Mouse (Mus musculus): ENCODE measurements around the gene Lgals2.
"Not testable (repeated sequence)": the region's sequence is repeated elsewhere in the genome, so short reads cannot be mapped to it uniquely, and the experiment has no call there.

Gene Lgals2

DNA sequence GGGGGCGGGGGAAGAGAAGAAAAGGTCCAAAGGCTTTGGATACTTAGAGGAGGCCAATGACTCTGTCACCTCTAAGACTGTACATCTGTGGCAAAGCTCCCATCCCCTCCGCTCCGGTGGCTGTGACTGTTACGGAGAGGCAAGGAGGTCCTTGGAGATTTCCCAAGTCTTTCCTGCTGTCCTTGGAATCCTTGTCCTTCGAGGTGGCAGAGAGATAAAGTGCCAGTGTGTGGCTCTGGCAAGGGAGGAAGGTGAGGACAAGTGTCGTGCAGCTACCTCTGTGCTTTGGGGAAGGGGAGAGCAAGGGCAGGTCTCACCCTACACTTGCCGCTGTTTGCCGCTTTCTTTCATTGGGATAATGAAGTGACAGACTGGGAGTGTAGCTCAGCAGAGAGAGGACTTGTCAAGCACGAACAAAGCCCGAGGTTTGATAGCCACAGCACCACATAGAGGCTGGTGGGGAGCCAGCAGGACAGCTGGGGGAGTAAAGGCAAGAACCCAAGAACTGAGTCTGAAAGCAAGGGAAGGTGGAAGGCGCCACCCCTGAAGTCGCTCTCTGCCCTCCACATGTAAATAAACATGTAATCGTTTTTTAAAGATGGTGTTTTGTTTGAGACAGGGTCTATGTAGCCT, 18.6 kb upstream of the Lgals2 start:
- DNase-seq = no peak

DNA sequence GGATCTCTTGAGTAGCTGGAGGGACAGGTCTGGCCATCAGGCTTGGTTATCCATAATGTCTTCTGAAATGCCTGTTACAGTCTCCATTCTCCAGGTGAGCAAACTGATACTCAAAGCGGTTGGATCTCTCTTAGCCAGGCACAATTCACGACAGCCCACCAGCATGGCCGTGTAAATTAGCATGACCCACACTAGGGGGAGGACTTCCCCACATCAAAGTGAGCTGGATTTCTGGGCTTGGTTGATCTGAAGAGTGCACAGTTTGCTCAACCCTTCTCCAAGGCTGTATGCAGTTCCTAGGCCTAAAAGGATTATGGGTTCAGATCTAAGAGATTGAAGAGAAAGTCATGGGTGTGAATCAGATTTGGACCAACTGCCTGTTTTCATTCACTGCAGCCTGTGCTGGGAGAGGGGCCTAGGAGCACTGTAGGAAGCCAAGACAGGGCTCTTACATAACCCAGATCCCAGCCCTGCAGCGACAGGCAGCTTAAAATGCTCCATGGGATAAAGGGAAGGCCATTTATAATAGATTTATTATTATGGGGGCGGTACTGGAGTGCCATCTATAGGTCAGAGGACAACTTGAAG, 16.8 kb upstream of the Lgals2 start:
- no peak for DNase-seq

DNA sequence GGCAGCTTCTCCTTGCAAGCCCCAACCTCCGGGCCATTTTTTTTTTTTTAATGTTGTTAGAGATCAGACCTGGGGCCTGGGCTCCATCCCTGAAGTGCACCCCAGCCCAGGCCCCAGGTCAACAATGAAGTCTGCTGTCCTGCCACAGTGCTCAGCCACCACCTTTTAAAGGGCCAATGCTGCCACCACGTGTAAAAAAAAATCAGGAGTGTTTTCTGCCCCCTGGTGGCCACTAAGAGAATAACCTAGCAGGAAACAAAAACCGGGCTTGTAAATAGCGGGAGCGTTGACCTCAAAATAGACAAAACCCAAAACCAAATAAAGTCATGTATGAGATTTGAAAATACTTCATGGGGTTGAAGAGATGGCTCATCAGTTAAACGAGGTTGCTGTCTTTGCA, 14.4 kb upstream of the Lgals2 start:
- DNase-seq = peak; percentile 43

DNA sequence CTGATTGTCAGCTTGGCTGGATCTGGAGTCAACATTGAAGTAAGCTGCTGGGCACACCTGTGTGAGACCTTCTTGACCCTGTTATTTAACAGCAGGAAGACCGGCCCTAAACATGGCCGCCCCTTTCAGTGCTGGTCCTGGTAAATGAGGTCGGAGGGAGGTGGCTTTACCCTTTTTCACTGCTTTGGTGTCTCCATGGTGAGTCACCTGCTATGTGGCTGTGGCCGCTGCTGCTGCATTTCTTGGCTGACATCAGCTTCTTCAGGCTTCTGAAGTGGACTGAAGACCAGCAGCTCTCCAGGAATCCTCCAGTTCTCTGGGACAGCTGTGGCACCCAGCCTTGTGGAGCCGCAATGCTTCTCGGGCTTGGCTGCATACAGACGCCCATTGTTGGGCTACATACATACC, 13.5 kb upstream of the Lgals2 start:
- DNase-seq = no peak

DNA sequence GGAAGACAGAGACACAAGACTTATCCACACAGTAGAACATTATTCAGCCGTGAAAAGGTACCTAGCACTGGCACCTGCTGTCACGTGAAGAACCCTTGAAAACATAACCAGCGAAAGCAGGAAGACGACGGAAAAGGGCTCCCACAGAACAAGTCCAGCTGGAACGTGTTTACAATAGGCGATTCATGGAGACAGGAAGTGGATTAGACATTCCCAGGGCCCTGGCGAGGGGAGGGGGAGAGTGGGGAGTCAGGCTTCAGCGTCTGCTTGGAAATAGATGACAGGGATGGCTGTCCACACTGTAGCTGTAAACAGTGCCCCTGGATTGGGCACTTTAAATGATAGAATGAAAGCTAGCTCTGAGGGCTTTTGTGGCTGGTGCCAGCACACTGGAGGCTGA, 13.1 kb upstream of the Lgals2 start:
- DNase-seq = peak; percentile 51

DNA sequence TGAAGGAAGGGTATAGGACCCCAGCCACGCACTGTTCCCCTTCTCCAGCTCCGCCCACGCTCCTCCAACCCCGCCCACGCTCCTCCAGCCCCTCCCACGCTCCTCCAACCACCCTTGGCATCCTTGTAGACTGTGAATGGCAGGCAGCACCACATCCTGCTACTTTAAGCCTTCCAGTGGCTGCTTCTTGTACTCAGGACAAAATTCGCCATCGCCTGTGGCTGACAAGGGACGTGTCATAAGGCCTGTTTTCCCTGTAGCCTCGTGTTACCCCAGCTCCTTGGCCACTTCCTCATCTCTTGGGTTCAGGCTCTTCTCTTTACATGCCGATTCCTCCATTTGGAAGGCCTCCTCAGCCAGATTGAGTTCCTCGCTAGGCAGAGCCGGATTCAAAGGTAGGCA, 8.5 kb upstream of the Lgals2 start:
- no peak for DNase-seq

DNA sequence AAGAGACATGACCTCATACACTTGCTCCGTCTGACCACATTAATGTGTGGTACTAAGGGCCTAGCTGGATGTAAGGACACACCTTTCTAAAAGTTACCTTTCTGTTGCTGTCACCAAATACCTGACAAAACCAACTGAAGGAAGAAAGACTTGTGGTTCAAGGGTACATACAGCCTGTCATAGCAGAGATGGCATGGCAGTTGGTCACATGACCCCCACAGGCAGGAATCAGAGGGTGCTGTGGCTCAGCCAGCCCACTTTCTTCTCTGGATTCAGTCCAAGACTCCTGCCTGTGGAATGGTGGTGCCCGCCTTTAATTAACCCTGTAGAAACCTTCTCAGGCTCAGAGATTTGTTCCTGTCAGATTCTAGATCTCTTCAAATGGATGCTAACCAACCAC, 7.8 kb upstream of the Lgals2 start:
- DNase-seq = no peak

DNA sequence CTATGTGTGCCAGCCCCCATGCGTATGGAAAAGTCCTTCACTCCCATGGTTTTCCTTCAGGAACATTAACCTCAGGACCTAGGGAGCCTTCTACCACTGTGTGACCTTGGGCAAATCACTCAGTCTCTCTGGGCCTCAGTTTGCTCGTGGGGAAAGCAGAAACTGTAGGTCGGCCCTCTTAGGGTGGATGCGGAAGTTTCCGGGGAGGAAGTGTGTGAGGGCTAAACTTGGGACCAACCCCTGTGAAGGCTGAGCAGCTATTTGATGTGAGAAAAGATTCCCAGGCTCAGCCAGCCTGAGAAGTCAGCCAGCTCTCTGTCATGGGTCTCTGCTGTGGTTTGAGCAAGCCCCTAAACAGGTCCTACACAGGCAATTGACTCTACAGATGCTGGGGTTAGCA, 7.0 kb upstream of the Lgals2 start:
- DNase-seq = no peak

DNA sequence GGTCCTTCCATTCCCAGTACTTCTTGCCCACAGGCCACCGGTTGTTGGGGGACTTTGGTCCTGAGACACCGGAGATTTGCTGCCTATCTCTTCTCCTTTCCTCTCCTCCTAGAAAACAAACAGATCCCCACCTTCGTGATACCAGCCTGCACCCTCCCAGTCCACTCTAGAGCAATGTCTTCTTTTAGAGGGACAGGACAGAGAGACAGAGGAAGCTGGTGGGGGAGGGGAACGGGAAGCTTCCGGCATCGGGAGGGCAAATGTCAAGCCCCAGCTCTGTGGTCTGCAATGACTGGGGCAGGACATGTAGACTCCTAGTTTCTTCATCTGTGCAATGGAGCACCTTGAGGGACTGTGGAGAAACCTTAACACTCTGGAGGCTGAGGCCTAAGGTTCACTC, 4.4 kb upstream of the Lgals2 start:
- DNase-seq = peak; percentile 42

DNA sequence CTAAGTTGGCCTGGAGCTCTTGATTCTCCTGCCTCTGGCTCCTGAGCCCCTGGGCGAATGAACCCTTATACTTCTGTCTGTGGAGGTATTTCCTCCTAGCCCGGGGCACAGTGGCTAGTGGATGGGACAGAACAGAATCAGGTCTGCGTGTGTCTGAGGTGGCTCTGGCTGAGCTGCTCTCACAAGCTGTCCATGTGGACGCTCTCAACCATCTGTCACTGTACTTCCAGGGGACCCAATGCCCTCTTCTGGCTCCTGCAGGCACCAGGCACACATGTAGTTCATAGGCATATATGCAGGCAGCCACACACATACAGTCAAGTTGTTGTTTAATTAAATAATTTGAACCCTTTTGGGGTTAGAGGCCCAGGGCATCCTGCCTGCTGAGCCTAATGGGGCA, 4.0 kb upstream of the Lgals2 start:
- DNase-seq = no peak

DNA sequence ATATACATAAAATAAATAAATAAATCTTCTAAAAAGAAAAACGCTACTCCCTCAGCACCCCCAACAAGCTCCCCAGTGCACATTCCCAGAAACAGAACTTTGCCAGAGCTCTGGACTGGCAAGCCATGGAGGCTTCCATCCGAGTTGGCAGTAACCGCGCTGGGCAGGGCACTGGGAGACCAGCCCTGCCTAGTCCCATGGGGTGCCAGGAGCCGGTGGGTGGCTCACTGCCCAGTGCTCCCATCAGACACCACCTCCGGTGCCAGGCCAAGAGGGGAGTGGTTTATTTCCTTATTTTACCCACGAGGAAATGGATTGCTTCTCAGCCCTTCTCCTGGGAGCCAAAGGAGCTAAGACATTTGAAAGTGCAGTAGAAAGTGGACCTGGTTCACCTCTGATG, 1.7 kb upstream of the Lgals2 start:
- DNase-seq = no peak

DNA sequence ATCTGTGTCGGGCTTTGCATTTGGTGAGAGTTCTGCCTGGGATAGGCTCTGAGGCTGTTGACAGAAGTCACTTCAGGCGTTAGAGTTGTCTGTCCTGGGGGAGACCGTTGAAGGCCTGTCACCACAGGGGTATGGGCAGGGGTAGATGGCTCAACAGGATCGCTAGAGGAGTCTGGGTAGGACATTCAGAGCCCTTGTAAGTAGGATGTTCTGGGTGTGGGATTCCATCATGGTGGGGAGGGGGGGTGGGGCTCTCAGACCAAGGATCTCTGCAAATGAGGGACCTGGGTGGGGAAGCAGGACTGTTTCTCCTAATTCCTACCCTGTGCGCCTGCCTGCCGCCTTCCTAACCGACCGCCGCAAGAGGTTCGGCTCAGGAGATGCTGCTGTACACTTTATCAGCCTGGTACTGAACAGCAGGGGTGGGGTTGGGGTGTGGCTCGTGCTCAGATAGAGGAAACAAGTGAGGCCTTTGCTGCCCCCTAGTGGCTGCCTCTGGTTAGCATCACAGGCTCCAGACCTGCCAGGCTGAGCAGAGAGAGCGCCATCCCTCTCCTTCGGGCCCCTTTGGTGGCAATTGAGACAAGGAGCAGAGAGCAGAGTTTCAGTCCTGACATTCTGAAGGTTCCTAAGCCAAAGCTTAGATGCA, 3.7 kb downstream of the Lgals2 start:
- DNase-seq = peak; percentile 95

DNA sequence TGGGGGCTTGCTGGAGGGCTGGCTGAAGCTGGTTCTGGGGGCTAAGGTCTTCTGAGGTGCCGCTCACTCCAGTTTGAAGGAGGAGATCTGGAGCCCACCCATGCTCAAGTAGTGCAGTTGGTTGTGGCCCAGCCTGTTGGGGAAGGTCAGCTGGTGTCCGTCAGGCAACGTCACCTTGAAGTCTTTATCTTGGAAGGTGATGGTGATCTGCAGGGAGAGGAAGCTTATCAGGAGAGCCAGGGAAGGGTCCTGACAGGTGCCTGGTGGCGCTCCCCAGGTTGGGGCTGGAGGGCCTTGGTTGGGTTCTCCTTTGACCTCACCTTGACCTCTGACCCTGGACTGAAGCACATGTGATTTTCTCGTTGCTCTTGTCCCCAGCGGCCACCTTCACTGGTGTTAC, 4.4 kb downstream of the Lgals2 start:
- DNase-seq = no peak

DNA sequence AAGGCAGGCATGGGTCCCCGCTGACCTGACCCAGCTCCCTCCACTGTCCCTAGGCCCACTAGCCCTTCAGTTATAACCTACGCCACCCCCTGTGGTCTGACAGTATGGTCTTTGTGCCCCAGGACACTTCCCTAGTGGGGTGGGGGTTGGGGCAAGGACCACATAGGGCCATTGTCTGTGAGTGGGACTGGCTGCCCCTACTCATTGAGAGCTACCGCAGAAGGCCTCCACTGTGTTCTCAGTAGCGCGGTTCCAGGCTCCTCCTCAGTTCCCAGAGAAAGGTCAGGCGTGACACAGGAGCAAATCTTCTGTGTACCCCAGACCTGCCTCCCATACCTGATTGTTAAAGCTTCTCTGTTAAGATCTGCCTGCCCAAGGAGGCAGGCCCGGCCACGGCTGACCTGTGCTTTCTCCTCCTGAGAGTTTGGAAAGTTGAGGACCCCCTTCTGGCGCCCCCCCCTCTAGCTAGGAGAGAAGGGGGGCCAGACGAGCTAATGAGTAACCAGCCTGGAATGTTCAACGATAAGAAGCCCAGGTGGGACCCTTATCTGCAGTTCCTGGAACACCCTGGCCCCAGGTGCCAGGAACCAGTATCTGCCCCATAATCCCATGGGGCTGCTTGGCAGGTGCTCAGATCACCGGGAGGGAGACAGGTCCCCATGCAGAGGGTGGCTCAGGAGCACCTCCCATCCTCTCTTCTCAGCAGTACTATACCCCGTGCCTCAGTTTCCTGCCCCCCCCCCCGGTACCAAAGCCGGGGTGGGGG, 5.1 kb downstream of the Lgals2 start:
- DNase-seq = no peak

DNA sequence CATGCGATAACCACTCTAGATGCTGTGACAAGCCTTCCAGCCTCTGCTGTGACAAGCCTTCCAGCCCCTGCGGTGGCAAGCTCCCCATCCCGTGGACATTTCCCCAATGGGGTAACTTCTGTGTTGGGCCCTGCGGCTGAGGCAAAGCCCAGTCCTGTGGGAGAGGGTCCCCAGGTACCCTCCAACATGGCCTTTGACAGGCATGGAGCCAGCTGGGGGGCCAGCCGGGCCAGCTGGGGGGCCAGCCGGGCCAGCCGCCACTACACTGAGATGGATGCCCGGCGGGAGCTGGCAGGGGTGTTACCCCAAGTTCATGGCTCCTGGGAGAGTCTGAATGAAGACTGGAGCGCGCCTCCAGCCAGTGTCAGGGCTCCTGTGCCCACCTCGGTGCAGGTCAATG, 5.8 kb downstream of the Lgals2 start:
- DNase-seq = no peak

DNA sequence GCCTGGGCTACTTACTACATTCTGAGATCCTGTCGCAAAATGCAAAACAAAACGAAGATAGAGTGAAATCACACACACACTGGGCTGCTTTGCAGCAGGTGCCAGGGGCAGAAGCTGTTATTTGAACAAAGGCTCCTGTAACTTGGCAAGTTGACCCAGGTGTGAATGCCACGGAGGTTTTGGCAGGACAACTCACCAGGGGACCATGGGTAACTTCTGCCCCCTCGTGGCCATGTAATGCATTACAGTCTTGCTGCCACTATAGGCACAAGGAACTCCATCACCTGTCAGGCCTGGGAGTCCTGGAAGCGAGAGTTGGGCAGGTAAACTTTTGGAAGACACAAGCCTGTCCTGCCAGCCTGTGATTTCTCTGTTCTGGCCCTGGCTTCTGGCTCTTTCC, 6.9 kb downstream of the Lgals2 start:
- DNase-seq = peak; percentile 85

DNA sequence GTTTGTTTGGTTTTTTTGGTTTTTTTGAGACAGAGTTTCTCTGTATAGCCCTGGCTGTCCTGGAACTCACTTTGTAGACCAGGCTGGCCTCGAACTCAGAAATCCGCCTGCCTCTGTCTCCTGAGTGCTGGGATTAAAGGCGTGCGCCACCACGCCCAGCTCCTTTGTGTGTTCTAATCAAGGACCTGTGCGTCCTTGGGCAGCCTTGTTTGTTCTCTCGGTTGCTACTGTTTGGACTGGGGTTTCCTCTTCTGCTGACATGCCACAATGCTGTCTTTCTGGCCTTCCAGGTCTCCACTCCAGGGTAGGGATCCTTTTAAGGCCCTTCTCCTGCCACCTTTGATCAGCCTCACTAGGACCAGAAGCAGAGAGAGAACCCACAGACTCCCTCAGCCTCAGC, 8.5 kb downstream of the Lgals2 start:
- DNase-seq = not testable (repeated sequence)

DNA sequence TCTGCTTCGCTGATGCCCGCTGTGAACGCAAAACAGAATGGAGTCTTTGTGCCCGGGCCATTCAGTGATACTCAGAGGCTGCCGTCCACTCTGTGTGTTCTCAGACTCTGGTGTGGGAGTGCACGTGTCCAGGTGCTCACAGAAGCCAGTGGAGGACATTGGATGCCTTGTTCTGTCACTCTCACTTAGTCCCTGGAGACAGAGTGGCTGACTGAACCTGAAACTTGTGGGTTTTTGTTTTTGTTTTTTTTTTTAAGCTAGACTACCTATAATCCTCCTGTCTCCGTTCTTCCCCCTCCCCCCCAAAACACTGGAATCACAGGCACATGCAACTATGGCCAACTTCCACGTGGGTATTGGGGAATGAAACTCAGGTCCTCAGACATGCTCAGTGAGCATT, 9.0 kb downstream of the Lgals2 start:
- DNase-seq = no peak

DNA sequence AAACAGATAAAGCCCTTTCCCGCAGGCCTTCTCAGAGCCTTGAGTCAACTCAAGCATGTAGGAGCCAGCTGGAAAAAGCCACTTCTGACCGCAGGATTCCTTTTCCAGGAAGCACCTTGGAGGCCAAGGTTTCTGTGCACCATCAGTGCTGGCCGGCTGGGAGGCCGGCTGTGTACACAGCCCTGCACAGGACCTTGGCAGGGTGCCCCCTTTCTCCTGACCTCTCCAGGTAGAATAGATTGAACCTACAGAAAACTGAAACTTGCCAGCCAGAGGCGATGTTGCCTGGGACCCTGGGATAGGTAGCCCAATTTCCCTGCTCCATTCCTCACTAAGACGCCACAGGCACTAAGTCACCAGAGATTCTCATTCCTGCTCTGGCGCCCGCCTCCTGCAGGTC, 9.5 kb downstream of the Lgals2 start:
- DNase-seq = no peak

DNA sequence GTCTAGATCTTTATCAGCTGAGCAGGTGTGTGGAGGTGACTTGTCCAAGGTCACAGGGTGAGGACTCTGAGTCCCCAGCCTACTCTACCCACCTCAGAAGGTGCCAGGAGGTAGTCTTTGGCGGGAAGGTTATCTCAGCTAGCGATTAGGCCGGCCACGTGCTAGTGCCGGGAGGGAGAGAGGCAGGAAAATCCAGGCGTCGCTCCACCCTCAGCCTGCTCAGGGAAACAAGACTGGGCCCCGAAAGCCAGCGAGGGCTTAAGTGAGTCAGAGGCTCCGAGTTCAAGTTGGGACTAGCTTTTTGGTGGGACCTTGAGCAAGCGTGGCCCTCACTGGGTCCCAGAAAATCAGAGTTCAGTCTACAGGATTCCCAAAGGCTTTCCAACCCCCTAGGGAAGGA, 10.0 kb downstream of the Lgals2 start:
- DNase-seq = no peak

DNA sequence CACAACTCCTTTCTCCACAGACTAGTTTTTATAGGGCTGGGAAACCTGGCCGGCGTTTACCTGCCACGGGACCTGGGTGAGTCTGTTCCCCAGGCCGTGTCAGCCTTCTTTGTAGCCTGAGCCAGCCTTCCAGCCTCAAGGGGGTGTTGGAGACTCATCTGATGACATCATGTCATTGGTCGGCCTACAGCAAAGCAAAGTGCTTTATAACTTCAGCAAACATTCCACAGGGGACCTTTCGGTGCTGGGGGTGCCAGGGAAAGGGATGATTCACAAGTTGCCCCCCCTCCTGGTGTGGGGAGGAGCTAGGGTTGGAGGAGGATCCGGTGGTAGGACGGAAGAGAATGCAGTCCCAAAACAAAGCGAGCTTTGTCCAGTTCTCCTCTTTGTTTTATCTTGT, 10.5 kb downstream of the Lgals2 start:
- no peak for DNase-seq

DNA sequence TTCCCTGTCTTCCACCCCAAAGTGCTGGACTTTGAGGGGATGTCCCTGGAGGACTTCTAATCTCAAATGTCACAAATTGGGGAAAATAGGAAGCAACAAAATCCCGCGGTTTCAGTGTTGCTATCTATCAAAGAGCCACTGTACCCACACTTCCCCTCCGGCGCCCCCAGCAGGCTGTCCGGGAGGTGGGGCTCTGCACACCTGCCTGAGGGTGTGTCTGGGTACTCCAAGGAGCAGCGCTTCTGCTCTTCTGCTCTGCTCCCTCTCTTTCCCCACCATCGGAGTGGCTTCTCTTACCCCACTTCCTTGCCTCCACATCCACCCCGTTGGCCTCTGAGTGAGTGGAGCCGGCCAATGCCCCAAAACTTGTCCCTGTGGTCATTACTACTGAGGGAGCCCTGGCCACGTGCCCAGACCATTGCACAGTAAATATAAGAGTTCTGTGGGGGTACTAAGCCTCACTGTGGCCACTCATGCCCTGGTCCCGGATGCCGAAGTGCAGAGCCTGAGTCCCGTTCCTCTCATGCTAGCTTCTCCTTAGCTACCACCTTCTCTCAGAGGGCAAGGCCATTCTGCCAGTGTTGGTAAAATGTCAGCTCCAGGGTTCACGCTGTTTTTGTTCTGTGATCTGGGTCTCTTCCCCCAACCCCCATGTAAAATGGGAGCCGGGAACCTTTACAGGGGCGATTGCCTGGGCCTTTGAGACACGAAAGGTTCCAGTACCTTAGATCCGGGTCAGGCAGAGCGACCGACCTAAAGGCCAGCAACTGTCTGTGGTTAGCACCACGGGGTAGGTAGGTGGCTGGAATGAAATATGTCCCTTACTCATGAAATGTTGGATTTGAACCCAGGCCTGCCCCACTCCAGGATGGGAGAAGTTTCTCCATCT, 11.5 kb downstream of the Lgals2 start:
- DNase-seq = no peak

Data from liver (tissue).